Mouse (Mus musculus): ENCODE measurements around the gene Golgb1.

DNA sequence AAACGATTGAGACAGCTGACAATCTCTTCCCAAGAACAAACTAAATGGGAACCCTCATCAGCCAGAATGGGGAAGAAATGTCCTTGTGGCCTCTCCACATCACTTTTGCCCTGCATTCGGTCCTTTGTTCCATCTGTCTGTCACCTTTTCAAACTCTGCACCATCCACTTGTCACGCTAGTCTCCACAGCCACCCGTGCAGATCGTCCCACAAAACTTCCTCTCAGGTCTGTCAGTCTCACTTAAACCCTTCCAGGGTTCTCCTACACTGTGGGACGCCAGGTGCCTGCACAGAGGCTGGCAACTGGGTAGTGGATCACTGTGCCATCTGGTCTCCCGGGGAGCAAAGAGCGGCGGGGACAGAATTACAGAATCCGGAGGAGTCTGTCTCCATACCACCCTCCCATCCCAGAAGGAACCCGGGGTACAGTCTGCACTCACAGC is 47.3 kb upstream of the Golgb1 start:
- TF ChIP-seq CTCF (IDR thresholded peaks at IDR 0.05; ENCODE audit: low read depth), result no peak
- no peak for TF ChIP-seq EP300 (IDR thresholded peaks at IDR 0.05; ENCODE audit: low read depth)
